ENCODE assay signal across 16 mouse cellular contexts in the genomic region with DNA sequence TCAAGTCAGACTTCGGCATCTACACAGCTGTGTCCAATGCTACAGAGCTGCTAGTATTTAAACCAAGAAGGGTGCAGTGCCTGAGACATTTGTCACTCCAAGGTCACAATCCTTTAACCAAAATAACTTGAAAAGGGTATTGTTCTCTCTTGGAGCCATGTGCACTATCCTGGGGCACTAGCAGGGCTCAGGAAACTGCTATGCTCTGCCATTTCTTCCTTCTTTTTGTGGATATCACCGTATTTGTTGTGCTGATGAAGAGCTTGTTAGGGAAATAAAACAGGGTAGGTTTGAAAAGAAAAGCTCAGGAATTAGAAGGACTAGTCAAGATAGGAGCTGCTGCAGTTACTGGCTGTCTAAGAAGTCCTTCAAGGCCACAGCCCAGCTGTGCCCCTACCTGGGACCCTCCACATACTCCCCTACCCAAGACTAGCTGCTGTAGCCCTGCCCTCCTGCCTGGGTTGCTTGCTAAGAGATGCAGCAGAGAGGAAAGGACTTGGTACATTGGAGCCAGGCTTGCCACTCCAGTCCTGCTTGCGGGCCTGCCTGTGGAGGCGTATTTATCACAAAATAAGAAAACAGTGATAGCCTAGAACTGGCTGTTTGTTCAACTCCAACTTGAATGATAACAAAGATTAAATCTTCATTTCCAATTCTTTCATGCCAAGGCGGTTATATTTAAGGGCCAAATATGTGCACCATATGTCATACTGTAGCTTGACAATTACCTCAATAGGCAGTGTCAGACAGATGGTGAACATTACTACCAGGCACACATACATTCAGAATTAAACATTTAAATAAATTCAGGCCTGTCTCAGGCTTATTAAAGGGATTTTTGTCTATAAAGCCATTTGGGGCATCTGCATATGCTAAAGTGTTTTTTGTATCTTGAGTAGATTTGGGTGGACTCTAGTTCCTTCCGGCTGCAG.
A peak's percentile ranks its signal among the peaks of the same experiment; 100 is the strongest.
DNase-seq lines count a peak whose midpoint lies in the region; ATAC-seq and TF ChIP-seq lines count a peak whose summit lies in the region.
"Had no signal": no experiment of that assay in that cellular context is flagged by ENCODE, and none has a peak within 500 bp of the region (broad histone marks: within the 10 kb centered on the region; RNA-seq: fewer than 3 reads in every experiment).

No protein-coding gene starts in this region.

- H3K27ac ChIP-seq in embryonic facial prominence, embryonic 12.5 days = peak overlapping the region; percentile 37; the same call in 1 of the 2 replicates
- no peak overlapping the region; the same call in 1 of the 2 replicates for H3K27ac ChIP-seq in embryonic facial prominence, embryonic 10.5 days (replicated peaks)
- peak overlapping the region; percentile 0; the same call in 1 of the 2 replicates for H3K27ac ChIP-seq in heart, embryonic 16.5 days (ENCODE audit: low read length)
- H3K27ac ChIP-seq in lung, embryonic 16.5 days (ENCODE audit: low read length) = peak overlapping the region; percentile 22; the same call in 1 of the 2 replicates
- no peak overlapping the region for H3K27ac ChIP-seq in lung, postnatal 0 days (ENCODE audit: low read length)
- H3K27ac ChIP-seq: midbrain, embryonic 12.5 days; stomach, postnatal 0 days had no signal

- DNase-seq in embryonic facial prominence, embryonic 10.5 days (ENCODE audit: low spot score) = no peak
- DNase-seq in heart, adult 18-20 months = no peak
- DNase-seq in lung, postnatal 0 days (ENCODE audit: low spot score) = no peak
- peak; percentile 2 for DNase-seq in mesoderm, embryonic 11.5 days (ENCODE audit: low read depth, low spot score)
- no peak for DNase-seq in kidney, adult 9 months
- DNase-seq: adrenal gland, postnatal 36 days; liver, postnatal 0 days; lung, postnatal 4 days; right cerebral cortex, adult 18-20 months; spleen, adult 18-20 months had no signal

- TF ChIP-seq CTCF in lung, postnatal 0 days (IDR thresholded peaks at IDR 0.05) = no peak

- no peaks in the 10 kb centered on the region for H3K27me3 ChIP-seq in embryonic facial prominence, embryonic 12.5 days
- no peaks in the 10 kb centered on the region for H3K27me3 ChIP-seq in embryonic facial prominence, embryonic 10.5 days (replicated peaks; ENCODE audit: low read depth, poor library complexity, severe bottlenecking)
- no peaks in the 10 kb centered on the region for H3K27me3 ChIP-seq in heart, embryonic 16.5 days (ENCODE audit: control insufficient read depth, insufficient read depth, low read length)
- H3K27me3 ChIP-seq in lung, embryonic 16.5 days (ENCODE audit: control insufficient read depth, insufficient read depth, low read depth, low read length) = no peaks in the 10 kb centered on the region
- no peaks in the 10 kb centered on the region for H3K27me3 ChIP-seq in lung, postnatal 0 days (replicated peaks; ENCODE audit: insufficient read depth, low read length)
- H3K27me3 ChIP-seq: limb, embryonic 15.5 days; midbrain, embryonic 12.5 days had no signal

- TF ChIP-seq EP300 in lung, postnatal 0 days (IDR thresholded peaks at IDR 0.05) = no peak

- ATAC-seq in embryonic facial prominence, embryonic 12.5 days (ENCODE audit: insufficient number of reproducible peaks, insufficient read depth, low FRiP score, low TSS enrichment) = no peak
- no peak for ATAC-seq in heart, embryonic 16.5 days (replicated peaks; ENCODE audit: extremely low read depth, insufficient read depth, low FRiP score)
- ATAC-seq in lung, embryonic 16.5 days (ENCODE audit: low read depth) = no peak
- no peak for ATAC-seq in lung, postnatal 0 days
- ATAC-seq: liver, postnatal 0 days had no signal

- H3K4me1 ChIP-seq in embryonic facial prominence, embryonic 12.5 days = peaks cover 16% of the 10 kb centered on the region; the same call in 1 of the 2 replicates
- peaks cover 21% of the 10 kb centered on the region for H3K4me1 ChIP-seq in embryonic facial prominence, embryonic 10.5 days
- H3K4me1 ChIP-seq in heart, embryonic 16.5 days (ENCODE audit: control insufficient read depth, insufficient read depth, low read length) = peaks cover 18% of the 10 kb centered on the region
- H3K4me1 ChIP-seq in lung, embryonic 16.5 days (replicated peaks; ENCODE audit: control insufficient read depth, insufficient read depth, low read length) = peaks cover 5% of the 10 kb centered on the region
- no peaks in the 10 kb centered on the region for H3K4me1 ChIP-seq in lung, postnatal 0 days (ENCODE audit: insufficient read depth, low read depth, low read length)

- H3K36me3 ChIP-seq in embryonic facial prominence, embryonic 12.5 days = no peaks in the 10 kb centered on the region
- H3K36me3 ChIP-seq in embryonic facial prominence, embryonic 10.5 days (replicated peaks) = no peaks in the 10 kb centered on the region
- H3K36me3 ChIP-seq in heart, embryonic 16.5 days (ENCODE audit: control insufficient read depth, insufficient read depth) = no peaks in the 10 kb centered on the region
- no peaks in the 10 kb centered on the region for H3K36me3 ChIP-seq in lung, embryonic 16.5 days (ENCODE audit: control insufficient read depth, insufficient read depth, low read length)
- H3K36me3 ChIP-seq in lung, postnatal 0 days (ENCODE audit: insufficient read depth, low read length) = no peaks in the 10 kb centered on the region
- H3K36me3 ChIP-seq: limb, embryonic 15.5 days; midbrain, embryonic 12.5 days had no signal

- H3K4me2 ChIP-seq in embryonic facial prominence, embryonic 12.5 days (replicated peaks) = no peak overlapping the region
- no peak overlapping the region for H3K4me2 ChIP-seq in heart, embryonic 16.5 days (ENCODE audit: low read depth, low read length)
- H3K4me2 ChIP-seq in lung, embryonic 16.5 days (ENCODE audit: low read depth, low read length) = no peak overlapping the region
- no peak overlapping the region for H3K4me2 ChIP-seq in lung, postnatal 0 days (replicated peaks; ENCODE audit: low read depth, low read length)
- H3K4me2 ChIP-seq: limb, embryonic 15.5 days; midbrain, embryonic 12.5 days had no signal

- H3K9ac ChIP-seq in embryonic facial prominence, embryonic 12.5 days = no peak overlapping the region
- no peak overlapping the region for H3K9ac ChIP-seq in heart, embryonic 16.5 days (ENCODE audit: low read length)
- no peak overlapping the region for H3K9ac ChIP-seq in lung, embryonic 16.5 days (ENCODE audit: low read length)
- H3K9ac ChIP-seq in lung, postnatal 0 days (replicated peaks; ENCODE audit: low read depth) = no peak overlapping the region
- H3K9ac ChIP-seq: limb, embryonic 15.5 days; liver, postnatal 0 days; midbrain, embryonic 12.5 days had no signal

- H3K4me3 ChIP-seq in embryonic facial prominence, embryonic 12.5 days = no peak overlapping the region
- no peak overlapping the region for H3K4me3 ChIP-seq in embryonic facial prominence, embryonic 10.5 days
- H3K4me3 ChIP-seq in heart, embryonic 16.5 days (ENCODE audit: low read length) = no peak overlapping the region
- H3K4me3 ChIP-seq in lung, embryonic 16.5 days (ENCODE audit: low read length) = no peak overlapping the region
- H3K4me3 ChIP-seq in lung, postnatal 0 days (ENCODE audit: low read depth, low read length) = no peak overlapping the region
- H3K4me3 ChIP-seq: limb, embryonic 15.5 days; midbrain, embryonic 12.5 days had no signal

- H3K9me3 ChIP-seq in embryonic facial prominence, embryonic 12.5 days = no peaks in the 10 kb centered on the region
- no peaks in the 10 kb centered on the region for H3K9me3 ChIP-seq in embryonic facial prominence, embryonic 10.5 days
- no peaks in the 10 kb centered on the region for H3K9me3 ChIP-seq in heart, embryonic 16.5 days (replicated peaks; ENCODE audit: control insufficient read depth, low read length)
- H3K9me3 ChIP-seq in lung, embryonic 16.5 days (ENCODE audit: control insufficient read depth, low read length) = no peaks in the 10 kb centered on the region
- H3K9me3 ChIP-seq in lung, postnatal 0 days (ENCODE audit: low read length) = no peaks in the 10 kb centered on the region
- H3K9me3 ChIP-seq: limb, embryonic 15.5 days; midbrain, embryonic 12.5 days had no signal

- 66% methylated on average over 6 of the region's 6 CpGs for WGBS in embryonic facial prominence, embryonic 12.5 days
- WGBS in embryonic facial prominence, embryonic 10.5 days = 79% methylated on average over 6 of the region's 6 CpGs
- 79% methylated on average over 6 of the region's 6 CpGs for WGBS in heart, embryonic 16.5 days
- WGBS in lung, embryonic 16.5 days = 78% methylated on average over 6 of the region's 6 CpGs
- 79% methylated on average over 6 of the region's 6 CpGs for WGBS in lung, postnatal 0 days

Comparison
In these comparisons a context has a peak if more than half of its experiments do, and no peak if none do; other contexts are left out.
1. H3K27ac ChIP-seq: peak in embryonic facial prominence, embryonic 12.5 days (single experiment), heart, embryonic 16.5 days (single experiment) and lung, embryonic 16.5 days (single experiment); none in embryonic facial prominence, embryonic 10.5 days (single experiment) and lung, postnatal 0 days (single experiment).